Mouse (Mus musculus) 3T3-L1 (cell line): ENCODE results near the gene Pctp.

ENCODE experiments used
- DNase-seq: peaks from one replicate; pipeline ENCODE4 v3.0.0-alpha.2; 2015; ENCODE audit warnings: low read depth, low spot score

The Pctp gene

DNA sequence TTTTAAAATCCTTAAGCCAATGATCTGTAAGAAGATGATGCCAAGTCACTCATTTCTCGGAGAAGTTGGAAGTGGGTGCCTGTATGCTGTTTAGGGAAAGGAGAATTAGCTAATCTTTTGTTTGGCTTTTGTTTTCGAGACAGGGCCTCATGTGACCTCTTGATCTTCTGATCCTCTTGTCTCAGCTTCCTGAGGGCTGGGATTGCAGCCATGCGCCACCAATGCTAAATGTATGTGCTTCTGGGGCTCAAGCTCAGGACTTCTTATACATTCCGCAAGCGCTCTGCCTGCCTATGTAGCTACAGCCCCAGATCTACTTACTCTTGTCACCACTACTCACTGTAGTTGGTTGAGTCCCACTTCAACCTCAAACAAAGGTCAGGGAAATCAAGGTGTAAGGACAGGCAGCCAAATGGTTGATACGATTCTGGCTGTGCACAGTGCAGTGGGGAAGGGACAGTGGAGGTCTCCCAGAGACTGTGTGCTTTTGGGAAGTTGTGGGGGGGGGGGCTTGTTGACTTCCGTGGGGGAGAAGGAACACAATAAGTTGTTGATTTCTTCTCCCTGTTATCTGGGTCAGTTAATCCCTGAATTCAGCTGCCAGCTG, 24.8 kb downstream of the Pctp start:
- DNase-seq, result no peak

DNA sequence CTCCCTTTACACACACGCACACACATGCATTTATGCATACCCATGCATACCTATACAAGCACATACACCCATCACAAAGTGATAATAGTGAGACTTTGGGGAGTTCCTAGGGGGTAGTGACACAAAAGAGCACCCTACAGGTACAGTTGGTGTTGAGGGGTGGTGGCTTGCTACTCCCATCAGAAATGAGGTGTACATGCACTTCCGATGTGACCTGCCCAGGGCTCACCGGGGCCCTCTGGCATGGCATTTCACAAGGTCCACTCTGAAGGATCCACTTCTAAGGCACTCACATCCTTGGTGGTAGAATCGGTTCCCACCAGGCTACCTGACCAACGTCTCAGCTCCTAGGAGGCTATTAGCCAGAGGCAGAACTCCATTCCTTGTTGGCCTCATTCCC, 26.3 kb downstream of the Pctp start:
- DNase-seq, result no peak

DNA sequence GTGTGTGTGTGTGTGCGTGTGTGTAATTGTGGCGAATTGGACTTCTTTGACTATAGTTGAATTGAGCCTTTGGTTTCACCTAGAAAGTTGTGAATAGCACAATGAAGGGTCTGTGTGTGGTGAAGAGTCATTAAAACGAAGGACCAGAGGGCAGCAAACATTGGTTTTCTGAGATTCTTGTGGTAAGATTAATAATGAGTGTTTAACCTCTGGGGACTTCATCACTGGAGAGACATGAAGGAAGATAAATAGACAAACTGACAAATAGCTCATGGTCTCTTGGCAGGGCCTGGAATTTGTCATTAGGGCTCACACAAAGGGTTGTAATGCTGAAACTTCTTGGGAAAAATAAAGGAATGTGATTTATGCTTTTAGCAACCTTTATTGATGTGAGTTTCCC, 31.4 kb downstream of the Pctp start:
- peak; percentile 54 for DNase-seq

DNA sequence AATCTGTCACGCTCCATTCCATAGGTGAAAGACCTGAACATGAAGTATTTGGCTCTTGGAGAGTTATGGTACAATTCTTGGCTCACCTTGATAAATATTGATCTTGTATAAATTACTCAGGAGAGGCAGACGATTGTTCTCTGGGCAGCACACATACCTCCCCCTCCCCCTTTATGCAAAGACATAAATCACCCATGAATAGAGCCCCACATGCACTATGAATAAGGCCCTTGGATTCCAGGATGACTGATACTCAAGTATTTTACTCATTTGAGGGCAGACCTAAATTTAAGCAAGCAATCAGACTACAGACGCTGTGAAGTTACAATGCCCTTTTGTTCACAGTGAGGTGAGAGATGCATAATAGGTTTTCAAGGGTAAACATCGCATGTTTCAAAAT, 32.0 kb downstream of the Pctp start:
- DNase-seq, result no peak

DNA sequence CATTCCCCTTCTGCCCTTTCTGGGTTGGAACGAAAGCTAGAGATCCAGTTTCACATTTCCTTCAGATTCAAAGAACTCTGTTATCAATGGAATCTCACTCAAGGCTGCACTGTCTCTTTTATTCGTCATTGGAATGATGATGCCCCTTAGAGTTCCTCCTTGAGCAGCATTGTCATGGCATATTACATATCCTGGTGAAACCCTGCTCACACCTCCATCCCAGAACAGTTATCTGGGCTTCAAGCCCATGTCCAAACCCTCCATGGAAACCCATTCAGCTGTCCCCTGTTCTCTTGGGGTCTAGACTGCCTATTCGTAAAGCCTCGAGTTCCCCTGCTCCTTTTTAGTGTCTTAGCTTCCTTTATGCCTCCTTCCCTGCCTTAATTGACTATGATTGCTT, 33.6 kb downstream of the Pctp start:
- DNase-seq, result no peak

DNA sequence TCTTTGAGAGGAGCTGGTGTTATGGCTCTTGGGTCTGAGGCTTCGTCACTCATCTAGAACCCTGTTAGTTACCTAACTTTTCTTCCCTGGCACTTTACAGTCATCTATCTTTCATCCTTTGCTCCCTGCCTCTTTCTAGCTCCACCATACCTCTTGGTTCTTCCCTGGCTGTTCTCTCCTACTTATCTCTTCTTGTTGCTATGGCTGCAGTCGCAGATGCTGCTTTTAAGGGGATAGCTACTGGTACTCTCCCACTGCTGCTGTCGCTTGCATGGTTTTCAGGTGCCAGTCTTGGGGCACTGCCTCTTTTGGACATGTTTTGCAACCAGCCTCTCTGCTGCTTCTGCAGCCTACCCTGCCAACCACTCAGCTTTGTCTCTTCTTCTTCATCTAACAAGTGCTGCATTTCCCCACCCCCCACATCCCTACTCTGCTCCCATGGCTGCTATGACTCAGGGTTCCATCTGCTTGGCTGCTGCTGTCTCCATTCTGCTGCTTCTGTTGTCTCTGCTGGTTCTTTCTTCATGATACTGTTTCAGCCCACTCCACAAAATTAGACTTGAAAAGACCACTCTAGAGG, 51.9 kb downstream of the Pctp start:
- DNase-seq, result no peak

DNA sequence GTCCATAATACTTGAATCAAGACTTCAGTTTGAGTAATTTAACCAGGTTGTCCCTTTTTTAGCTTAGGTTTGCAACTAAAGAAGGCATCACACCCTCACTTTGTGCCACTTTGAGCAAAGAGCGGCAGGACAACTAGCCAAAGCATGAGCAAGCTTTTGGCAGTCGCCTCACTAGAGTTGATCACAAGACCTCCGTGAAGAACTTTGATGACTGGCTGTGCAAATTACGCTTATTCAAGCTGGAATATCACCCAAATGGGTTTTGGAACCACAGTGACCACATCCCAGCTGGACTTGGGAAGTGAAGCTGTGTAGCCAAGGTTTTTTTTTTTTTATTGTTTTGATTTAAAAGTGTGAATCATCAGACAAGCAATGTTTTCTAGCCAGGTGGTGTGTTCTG, 54.9 kb downstream of the Pctp start:
- DNase-seq, result peak; percentile 21

DNA sequence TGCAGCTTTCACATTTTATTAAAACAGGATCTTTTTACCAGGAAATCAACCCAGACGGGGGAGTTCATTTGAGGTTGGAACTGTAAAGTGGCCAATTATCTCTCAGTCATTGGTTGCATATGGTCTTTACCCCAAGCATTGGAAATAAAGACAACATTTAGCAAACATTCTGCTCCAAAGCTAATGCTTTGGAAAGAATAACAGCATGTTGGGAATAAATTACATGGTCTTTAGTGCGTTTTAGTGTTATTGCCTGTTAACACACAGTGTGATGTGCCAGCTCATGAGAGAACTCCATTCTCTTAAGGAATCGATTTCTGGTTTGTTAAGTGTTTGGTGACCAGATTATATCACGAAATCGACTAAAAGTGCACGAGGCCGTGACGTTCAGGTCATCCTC, 57.5 kb downstream of the Pctp start:
- DNase-seq, result no peak

DNA sequence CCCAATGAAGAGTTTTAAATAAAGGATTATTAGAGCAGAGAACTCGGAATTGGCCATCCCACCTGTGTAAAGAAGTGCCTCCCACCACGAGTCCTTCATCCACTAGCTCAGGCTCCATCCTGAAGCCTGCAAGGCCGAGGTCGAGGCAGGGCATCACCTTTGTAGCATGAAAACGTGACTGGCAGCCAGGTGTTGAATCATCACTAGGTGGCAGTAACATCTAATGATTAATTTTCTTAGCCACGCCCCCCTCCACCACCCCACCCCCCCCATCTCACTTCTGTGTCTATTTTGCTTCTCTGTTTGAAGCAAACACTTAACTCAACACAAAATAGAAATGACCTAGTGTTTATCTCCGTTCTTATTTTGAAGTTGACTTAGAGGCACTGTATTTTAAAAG, 65.5 kb downstream of the Pctp start:
- no peak for DNase-seq
